Mouse (Mus musculus) embryonic fibroblast, embryonic 13.5 days (primary cell): ENCODE measurements around the gene Ms4a8a.

Source experiments
- CTCF ChIP-seq: IDR thresholded peaks from 2 replicates; pipeline ENCODE4 v1.5.1; 2011; ENCODE audit warnings: mild to moderate bottlenecking, control low read depth, low read length, moderate library complexity, borderline replicate concordance; ENCODE audit not compliant: insufficient read depth
- POLR2A ChIP-seq: IDR thresholded peaks from 2 replicates; pipeline ENCODE4 v1.6.1; 2011; ENCODE audit warnings: low read depth, mild to moderate bottlenecking, control low read depth, low read length, moderate library complexity

GRCm38 (mm10) chr19:11098401-11098800, 17.5 kb upstream of the Ms4a8a start:
- no peak for TF ChIP-seq POLR2A
- no peak for TF ChIP-seq CTCF
